Mouse (Mus musculus) hindbrain, embryonic 12.5 days (tissue): Measurements from ENCODE around the gene Ndn. TPM values are rescaled to one million over a fixed set of nuclear protein-coding genes. Genes with fewer than 3 reads are reported as not detected.

Source experiments
- ATAC-seq: fragments of 200-750 bp; cut with Nextera tagmentation; 2 replicates; pipeline ENCODE4 v1.8.0; 2017; ENCODE audit warnings: moderate TSS enrichment; ENCODE audit not compliant: low FRiP score
- H3K27ac ChIP-seq: fragments of 300-500 bp; sonication (generic); 2 replicates; pipeline ENCODE4 v1.5.1; 2016; ENCODE audit warnings: mild to moderate bottlenecking
- H3K27me3 ChIP-seq: fragments of 300-500 bp; sonication (generic); 2 replicates; pipeline ENCODE4 v1.6.1; 2016; ENCODE audit warnings: mild to moderate bottlenecking
- H3K36me3 ChIP-seq: fragments of 300-500 bp; sonication (generic); 2 replicates; pipeline ENCODE4 v1.6.1; 2016; ENCODE audit warnings: mild to moderate bottlenecking
- H3K4me1 ChIP-seq: fragments of 300-500 bp; sonication (generic); 2 replicates; pipeline ENCODE4 v1.6.1; 2016
- H3K4me2 ChIP-seq: fragments of 300-500 bp; sonication (generic); replicated peaks from 2 replicates; pipeline ENCODE4 v1.6.1; 2016; ENCODE audit warnings: mild to moderate bottlenecking
- H3K4me3 ChIP-seq: fragments of 300-500 bp; sonication (generic); 2 replicates; pipeline ENCODE4 v1.5.1; 2016; ENCODE audit warnings: mild to moderate bottlenecking
- H3K9ac ChIP-seq: fragments of 300-500 bp; sonication (generic); 2 replicates; pipeline ENCODE4 v1.6.1; 2016; ENCODE audit warnings: mild to moderate bottlenecking, moderate library complexity
- H3K9me3 ChIP-seq: fragments of 300-500 bp; sonication (generic); replicated peaks from 2 replicates; pipeline ENCODE4 v1.6.1; 2016; ENCODE audit warnings: mild to moderate bottlenecking
- WGBS: fragments of 180-500 bp; shearing (Covaris S2); methylation state at CpG from one replicate; pipeline ENCODE4 v1.1.7; 2016; 5-methylcytosine and 5-hydroxymethylcytosine counted together
- polyA plus RNA-seq: library from polyadenylated mRNA; unstranded; fragments of >200 nt; fragmentation: Nextera tagmentation; extraction: Ambion mirVana; gene quantifications from 2 replicates; pipeline ENCODE4 v1.2.1, GENCODE M21; 2016

The Ndn gene
- polyA plus RNA-seq, result 275 and 288 TPM in 2 replicates

- Histone ChIP-seq H3K9me3 (0 out of 2 replicates have a peak, but pooled peaks cover 8% of the 10 kb centered on the region), H3K27me3 (no peaks in the 10 kb centered on the region), H3K9ac (no peak within 1 kb of the TSS), H3K36me3 (no peaks in the 10 kb centered on the region), H3K4me2 (no peak within 1 kb of the TSS), H3K4me1 (no peaks in the 10 kb centered on the region), H3K4me3 (no peak within 1 kb of the TSS), H3K27ac (no peak within 1 kb of the TSS)
- no peak for ATAC-seq
- WGBS, result 58% methylated on average over 1 of the region's 1 CpGs
These were observed at the start of gene Ndn for GRCm38 (mm10) chr7:62346269-62346668. TSS of gene Ndn (plus strand) at chr7:62346569.

GRCm38 (mm10) chr7:62302451-62302850 is 43.9 kb upstream of the Ndn start:
- ATAC-seq, result peak; percentile 68; the same call in 1 of the 2 replicates
- 72% methylated on average over 3 of the region's 3 CpGs for WGBS
- Histone ChIP-seq H3K4me1 (no peaks in the 10 kb centered on the region), H3K4me2 (no peak overlapping the region), H3K36me3 (no peaks in the 10 kb centered on the region), H3K27ac (no peak overlapping the region), H3K27me3 (no peaks in the 10 kb centered on the region), H3K4me3 (no peak overlapping the region), H3K9ac (no peak overlapping the region), H3K9me3 (no peaks in the 10 kb centered on the region)

GRCm38 (mm10) chr7:62306896-62307614 is 39.3 kb upstream of the Ndn start:
- peak; percentile 84 for ATAC-seq
- Histone ChIP-seq H3K4me2 (no peak overlapping the region), H3K27me3 (no peaks in the 10 kb centered on the region), H3K27ac (peak overlapping the region; percentile 60), H3K4me3 (no peak overlapping the region), H3K36me3 (no peaks in the 10 kb centered on the region), H3K9me3 (no peaks in the 10 kb centered on the region), H3K4me1 (no peaks in the 10 kb centered on the region), H3K9ac (no peak overlapping the region)
- 41% methylated on average over 6 of the region's 6 CpGs for WGBS

- H3K36me3 ChIP-seq, result no peaks in the 10 kb centered on the region
- H3K9me3 ChIP-seq, result 0 out of 2 replicates have a peak, but pooled peaks cover 9% of the 10 kb centered on the region
- H3K27me3 ChIP-seq, result no peaks in the 10 kb centered on the region
- no peak overlapping the region for H3K4me2 ChIP-seq
- no peak overlapping the region for H3K9ac ChIP-seq
- WGBS, result 74% methylated on average over 5 of the region's 5 CpGs
- no peak overlapping the region for H3K27ac ChIP-seq
- no peak overlapping the region for H3K4me3 ChIP-seq
- no peak for ATAC-seq
- H3K4me1 ChIP-seq, result no peaks in the 10 kb centered on the region
These were observed 29.6 kb upstream of the Ndn start for GRCm38 (mm10) chr7:62316793-62317192.

- no peaks in the 10 kb centered on the region for H3K4me1 ChIP-seq
- no peak for ATAC-seq
- WGBS, result 33% methylated on average over 1 of the region's 1 CpGs
- H3K4me3 ChIP-seq, result no peak overlapping the region
- no peak overlapping the region for H3K9ac ChIP-seq
- H3K4me2 ChIP-seq, result no peak overlapping the region
- H3K27me3 ChIP-seq, result no peaks in the 10 kb centered on the region
- H3K36me3 ChIP-seq, result no peaks in the 10 kb centered on the region
- no peak overlapping the region for H3K27ac ChIP-seq
- H3K9me3 ChIP-seq, result 0 out of 2 replicates have a peak, but pooled peaks cover 8% of the 10 kb centered on the region
These were observed 958 bp upstream of the Ndn start for GRCm38 (mm10) chr7:62345411-62345810.

- H3K9ac ChIP-seq, result peak overlapping the region; percentile 72
- WGBS, result 13% methylated on average over 42 of the region's 42 CpGs
- H3K9me3 ChIP-seq, result 0 out of 2 replicates have a peak, but pooled peaks cover 8% of the 10 kb centered on the region
- no peaks in the 10 kb centered on the region for H3K4me1 ChIP-seq
- H3K36me3 ChIP-seq, result no peaks in the 10 kb centered on the region
- peak; percentile 95 for ATAC-seq
- H3K27ac ChIP-seq, result peak overlapping the region; percentile 84
- H3K27me3 ChIP-seq, result no peaks in the 10 kb centered on the region
- peak overlapping the region; percentile 66 for H3K4me2 ChIP-seq
- H3K4me3 ChIP-seq, result peak overlapping the region; percentile 51
These were observed 1.9 kb downstream of the Ndn start for GRCm38 (mm10) chr7:62348106-62348803.

- peak overlapping the region; percentile 51 for H3K4me3 ChIP-seq
- 30% methylated on average over 17 of the region's 17 CpGs for WGBS
- peak; percentile 51 for ATAC-seq
These were observed 2.4 kb downstream of the Ndn start for GRCm38 (mm10) chr7:62348804-62349190.

GRCm38 (mm10) chr7:62351266-62351665 is 4.9 kb downstream of the Ndn start:
- no peaks in the 10 kb centered on the region for H3K4me1 ChIP-seq
- H3K9me3 ChIP-seq, result 0 out of 2 replicates have a peak, but pooled peaks cover 8% of the 10 kb centered on the region
- H3K4me3 ChIP-seq, result no peak overlapping the region
- H3K27me3 ChIP-seq, result no peaks in the 10 kb centered on the region
- no peaks in the 10 kb centered on the region for H3K36me3 ChIP-seq
- no peak overlapping the region for H3K9ac ChIP-seq
- no peak for ATAC-seq
- no peak overlapping the region for H3K27ac ChIP-seq
- 55% methylated on average over 8 of the region's 8 CpGs for WGBS
- no peak overlapping the region for H3K4me2 ChIP-seq

More at GRCm38 (mm10) chr7:62348804-62349190, 2.4 kb downstream of the Ndn start:
- Histone ChIP-seq H3K27ac (peak overlapping the region; percentile 84), H3K9ac (peak overlapping the region; percentile 72), H3K9me3 (0 out of 2 replicates have a peak, but pooled peaks cover 8% of the 10 kb centered on the region), H3K4me1 (no peaks in the 10 kb centered on the region), H3K36me3 (no peaks in the 10 kb centered on the region), H3K27me3 (no peaks in the 10 kb centered on the region), H3K4me2 (peak overlapping the region; percentile 66)

GRCm38 (mm10) chr7:62365039-62365636 is 18.8 kb downstream of the Ndn start:
- no peak overlapping the region for H3K9ac ChIP-seq
- peak; percentile 82 for ATAC-seq
- peak overlapping the region; percentile 33 for H3K4me2 ChIP-seq
- peak overlapping the region; percentile 90 for H3K27ac ChIP-seq
- H3K9me3 ChIP-seq, result no peaks in the 10 kb centered on the region; the same call in 1 of the 2 replicates
- WGBS, result 59% methylated on average over 7 of the region's 7 CpGs
- H3K4me3 ChIP-seq, result peak overlapping the region; percentile 18; the same call in 1 of the 2 replicates
- H3K27me3 ChIP-seq, result no peaks in the 10 kb centered on the region
- no peaks in the 10 kb centered on the region for H3K36me3 ChIP-seq
- H3K4me1 ChIP-seq, result no peaks in the 10 kb centered on the region

- Histone ChIP-seq H3K9ac (no peak overlapping the region), H3K4me1 (no peaks in the 10 kb centered on the region), H3K27me3 (no peaks in the 10 kb centered on the region), H3K4me3 (no peak overlapping the region; the same call in 1 of the 2 replicates), H3K36me3 (no peaks in the 10 kb centered on the region), H3K27ac (peak overlapping the region; percentile 69; the same call in 1 of the 2 replicates), H3K4me2 (0 out of 2 replicates have a peak overlapping the region, but pooled peaks have one; percentile 8), H3K9me3 (no peaks in the 10 kb centered on the region; the same call in 1 of the 2 replicates)
- WGBS, result 60% methylated on average over 8 of the region's 8 CpGs
- ATAC-seq, result peak; percentile 64; the same call in 1 of the 2 replicates
These were observed 20.4 kb downstream of the Ndn start for GRCm38 (mm10) chr7:62366730-62367129.

- H3K9ac ChIP-seq, result no peak overlapping the region
- no peaks in the 10 kb centered on the region for H3K36me3 ChIP-seq
- peaks cover 40% of the 10 kb centered on the region for H3K9me3 ChIP-seq
- H3K4me3 ChIP-seq, result no peak overlapping the region
- H3K27ac ChIP-seq, result no peak overlapping the region
- H3K27me3 ChIP-seq, result no peaks in the 10 kb centered on the region
- ATAC-seq, result no peak
- 42% methylated on average over 4 of the region's 4 CpGs for WGBS
- peaks cover 10% of the 10 kb centered on the region for H3K4me1 ChIP-seq
- peak overlapping the region; percentile 62; the same call in 1 of the 2 replicates for H3K4me2 ChIP-seq
These were observed 29.3 kb downstream of the Ndn start for GRCm38 (mm10) chr7:62375658-62376057.
